Mouse (Mus musculus) erythroblast, embryonic 14.5 days (primary cell): ENCODE measurements around the gene Atp6v0d1.

Experiments
- GATA1 ChIP-seq: IDR thresholded peaks from 2 replicates; pipeline ENCODE4 v1.6.1; 2012; ENCODE audit warnings: low read length, inconsistent platforms, mixed read lengths
- TAL1 ChIP-seq: IDR thresholded peaks from 3 replicates; pipeline ENCODE4 v1.6.1; 2012; ENCODE audit warnings: low read length, inconsistent platforms, mixed read lengths

- TF ChIP-seq GATA1 = no peak
- TF ChIP-seq TAL1 = no peak
Measured at GRCm38 (mm10) chr8:105594451-105595242, 28.8 kb upstream of the Atp6v0d1 start.
